Mouse (Mus musculus): ENCODE measurements around the gene Ryr3. TPM values are rescaled to one million over a fixed set of nuclear protein-coding genes. Genes with fewer than 3 reads are reported as not detected.

Gene Ryr3
- total and polyA plus RNA-seq, 3 experiments: 0.33 TPM; not detected in 2

DNA sequence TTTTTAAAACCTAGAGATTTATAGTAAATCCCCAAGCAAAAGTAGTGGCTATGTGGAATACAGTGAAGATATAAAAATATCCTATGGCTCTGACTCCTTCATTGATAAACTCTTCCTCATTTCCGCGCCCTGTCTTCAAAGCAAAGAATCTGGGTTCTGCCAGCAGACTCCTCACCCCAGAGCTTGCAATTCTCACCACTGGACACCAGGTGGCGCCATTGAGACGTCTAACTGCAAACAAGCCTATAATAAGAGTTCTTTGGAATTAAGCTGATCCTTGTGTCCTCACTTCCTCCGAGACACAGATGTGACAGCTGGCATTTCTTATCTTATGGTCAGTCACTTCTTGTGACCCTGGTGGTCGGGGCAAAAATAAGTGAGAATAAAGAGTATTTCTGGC lies 442.1 kb downstream of the Ryr3 start:
- Histone ChIP-seq H3K4me3 (ENCODE audit: low read depth, low read length) (no peak overlapping the region), H3K27me3 (ENCODE audit: insufficient read depth, low read length) (0 out of 2 replicates have a peak, but pooled peaks cover 2% of the 10 kb centered on the region), H3K9me3 (replicated peaks) (no peaks in the 10 kb centered on the region), H3K36me3 (replicated peaks) (no peaks in the 10 kb centered on the region), H3K4me1 (ENCODE audit: insufficient read depth, low read depth, low read length) (no peaks in the 10 kb centered on the region)
- TF ChIP-seq CTCF (IDR thresholded peaks at IDR 0.05; ENCODE audit: low read depth, low read length) (peak; percentile 73), TAL1 (conservative IDR thresholded peaks at IDR 0.05; ENCODE audit: low read depth, low read length) (no peak)
- DNase-seq (ENCODE audit: low spot score): peak; percentile 51
- ATAC-seq (ENCODE audit: extremely low read depth, insufficient number of reproducible peaks, low FRiP score, poor library complexity, severe bottlenecking): peak; percentile 63; the same call in 1 of the 2 replicates

DNA sequence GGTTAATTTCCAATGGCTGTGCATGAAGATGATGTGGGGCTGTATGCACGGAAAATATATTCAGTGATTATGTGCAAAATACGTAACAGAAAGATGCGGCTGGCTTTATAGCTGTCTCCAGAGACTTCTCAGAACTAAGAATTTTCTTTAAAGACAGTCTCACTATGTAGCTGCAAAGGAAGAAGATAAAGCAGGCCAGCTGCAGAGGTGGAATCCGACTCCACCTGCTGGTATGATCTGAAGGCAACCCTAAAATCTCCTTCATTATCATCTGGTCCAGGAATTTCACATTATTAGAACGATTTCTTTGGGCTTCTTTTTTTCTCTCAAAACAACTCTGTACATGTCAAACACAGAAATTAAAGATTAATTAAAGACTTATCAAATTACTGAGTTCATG lies 449.2 kb downstream of the Ryr3 start:
- no peaks in the 10 kb centered on the region for H3K9me3 ChIP-seq (replicated peaks)
- DNase-seq (ENCODE audit: low spot score): no peak
- no peaks in the 10 kb centered on the region for H3K36me3 ChIP-seq (replicated peaks)
- TF ChIP-seq CTCF (IDR thresholded peaks at IDR 0.05; ENCODE audit: low read depth, low read length) (no peak), GATA2 (IDR thresholded peaks at IDR 0.05; ENCODE audit: borderline replicate concordance, low read depth, low read length) (no peak), GATA1 (IDR thresholded peaks at IDR 0.05; ENCODE audit: borderline replicate concordance, low read length) (no peak), TAL1 (conservative IDR thresholded peaks at IDR 0.05; ENCODE audit: low read depth, low read length) (no peak), POLR2AphosphoS5 (IDR thresholded peaks at IDR 0.05; ENCODE audit: insufficient replicate concordance, low read depth, low read length) (no peak)
- H3K4me3 ChIP-seq (ENCODE audit: low read depth, low read length): no peak overlapping the region
- H3K27me3 ChIP-seq (ENCODE audit: insufficient read depth, low read length): peaks cover 3% of the 10 kb centered on the region; the same call in 1 of the 2 replicates
- H3K4me1 ChIP-seq (ENCODE audit: insufficient read depth, low read depth, low read length): no peaks in the 10 kb centered on the region
- no peak for ATAC-seq (ENCODE audit: extremely low read depth, insufficient number of reproducible peaks, low FRiP score, poor library complexity, severe bottlenecking)

DNA sequence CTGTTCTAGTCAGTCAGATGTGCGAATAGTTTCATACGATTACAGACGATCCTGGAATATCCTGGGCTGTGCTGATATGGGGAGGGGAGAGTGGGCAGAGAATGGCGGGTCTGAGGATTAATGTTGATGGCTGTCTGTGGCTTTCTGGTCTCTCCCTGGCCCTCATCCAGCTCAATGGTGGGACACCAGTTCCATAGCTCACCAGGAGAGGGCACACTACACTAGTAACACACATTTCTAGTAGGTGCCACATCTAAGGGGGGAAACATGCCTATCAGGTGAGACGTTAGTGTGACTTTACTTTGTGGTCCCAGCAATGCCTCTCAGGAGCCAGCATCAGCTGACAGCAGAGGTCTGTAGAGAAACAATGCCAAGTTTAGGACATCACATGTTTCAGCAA lies 451.9 kb downstream of the Ryr3 start:
- DNase-seq (ENCODE audit: low spot score) (peak; percentile 5), ATAC-seq (ENCODE audit: extremely low read depth, insufficient number of reproducible peaks, low FRiP score, poor library complexity, severe bottlenecking) (peak; percentile 57; the same call in 1 of the 2 replicates)

DNA sequence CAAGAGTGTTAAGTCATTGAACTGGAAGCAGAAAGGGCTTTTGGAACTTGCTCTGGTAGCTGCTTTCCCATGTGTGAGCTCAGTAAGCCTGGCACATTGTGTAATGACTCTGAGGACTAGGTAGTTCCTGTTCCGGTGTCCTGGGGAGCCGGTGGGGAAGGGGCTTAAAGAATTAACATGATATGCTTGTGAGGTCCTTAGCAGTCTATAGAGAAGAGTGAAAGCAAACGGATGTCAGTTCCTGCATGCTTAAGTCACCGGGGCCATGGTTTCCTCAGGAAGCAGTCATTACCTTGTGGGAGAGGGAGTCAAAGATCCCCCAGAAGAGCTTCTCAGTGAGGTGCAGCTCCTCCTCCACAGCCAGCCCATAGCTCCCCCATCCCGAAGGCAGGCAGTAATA lies 452.6 kb downstream of the Ryr3 start:
- peaks cover 3% of the 10 kb centered on the region; the same call in 1 of the 2 replicates for H3K27me3 ChIP-seq (ENCODE audit: insufficient read depth, low read length)
- no peak for TF ChIP-seq POLR2AphosphoS5 (IDR thresholded peaks at IDR 0.05; ENCODE audit: insufficient replicate concordance, low read depth, low read length)
- no peak for TF ChIP-seq CTCF (IDR thresholded peaks at IDR 0.05; ENCODE audit: low read depth, low read length)
- TF ChIP-seq GATA1 (IDR thresholded peaks at IDR 0.05; ENCODE audit: borderline replicate concordance, low read length): no peak
- no peak for TF ChIP-seq GATA2 (IDR thresholded peaks at IDR 0.05; ENCODE audit: borderline replicate concordance, low read depth, low read length)
- TF ChIP-seq TAL1 (conservative IDR thresholded peaks at IDR 0.05; ENCODE audit: low read depth, low read length): no peak
- H3K4me3 ChIP-seq (ENCODE audit: low read depth, low read length): no peak overlapping the region
- DNase-seq (ENCODE audit: low spot score): no peak
- no peaks in the 10 kb centered on the region for H3K9me3 ChIP-seq (replicated peaks)
- H3K4me1 ChIP-seq (ENCODE audit: insufficient read depth, low read depth, low read length): no peaks in the 10 kb centered on the region
- no peak for ATAC-seq (ENCODE audit: extremely low read depth, insufficient number of reproducible peaks, low FRiP score, poor library complexity, severe bottlenecking)
- H3K36me3 ChIP-seq (replicated peaks): no peaks in the 10 kb centered on the region

More for the DNA sequence above, 451.9 kb downstream of the Ryr3 start:
- no peak overlapping the region for H3K4me3 ChIP-seq (ENCODE audit: low read depth, low read length)
- no peaks in the 10 kb centered on the region for H3K36me3 ChIP-seq (replicated peaks)
- peaks cover 3% of the 10 kb centered on the region; the same call in 1 of the 2 replicates for H3K27me3 ChIP-seq (ENCODE audit: insufficient read depth, low read length)
- H3K4me1 ChIP-seq (ENCODE audit: insufficient read depth, low read depth, low read length): no peaks in the 10 kb centered on the region
- H3K9me3 ChIP-seq (replicated peaks): no peaks in the 10 kb centered on the region
- peak; percentile 28; the same call in 1 of the 2 replicates for TF ChIP-seq CTCF (IDR thresholded peaks at IDR 0.05; ENCODE audit: low read depth, low read length)
- no peak for TF ChIP-seq GATA2 (IDR thresholded peaks at IDR 0.05; ENCODE audit: borderline replicate concordance, low read depth, low read length)

DNA sequence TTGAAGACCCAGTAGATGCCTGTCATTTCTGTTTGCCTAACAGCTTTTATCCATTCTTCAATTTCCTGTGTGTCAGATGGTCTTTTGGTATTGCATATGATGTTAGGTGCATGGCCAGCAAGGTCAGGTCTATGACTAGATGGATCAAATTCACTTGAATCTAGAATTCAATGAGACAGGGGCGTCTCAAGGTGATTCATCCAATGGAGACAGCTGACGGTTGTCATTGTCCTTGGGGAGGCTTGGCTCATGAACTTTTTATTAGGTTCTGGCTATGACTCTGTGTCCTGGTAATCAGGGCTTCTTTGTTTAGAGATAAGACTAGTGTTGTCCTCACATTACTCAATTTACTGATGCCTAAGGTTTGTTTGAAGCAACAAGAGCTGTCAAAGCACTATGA lies 454.9 kb downstream of the Ryr3 start:
- no peak overlapping the region for H3K4me3 ChIP-seq (ENCODE audit: low read depth, low read length)
- no peak for TF ChIP-seq POLR2AphosphoS5 (IDR thresholded peaks at IDR 0.05; ENCODE audit: insufficient replicate concordance, low read depth, low read length)
- TF ChIP-seq GATA1 (IDR thresholded peaks at IDR 0.05; ENCODE audit: borderline replicate concordance, low read length): no peak
- no peak for TF ChIP-seq TAL1 (conservative IDR thresholded peaks at IDR 0.05; ENCODE audit: low read depth, low read length)
- TF ChIP-seq CTCF (IDR thresholded peaks at IDR 0.05; ENCODE audit: low read depth, low read length): no peak
- TF ChIP-seq GATA2 (IDR thresholded peaks at IDR 0.05; ENCODE audit: borderline replicate concordance, low read depth, low read length): no peak
- H3K9me3 ChIP-seq (replicated peaks): no peaks in the 10 kb centered on the region
- H3K4me1 ChIP-seq (ENCODE audit: insufficient read depth, low read depth, low read length): no peaks in the 10 kb centered on the region
- no peak for DNase-seq (ENCODE audit: low spot score)
- H3K27me3 ChIP-seq (ENCODE audit: insufficient read depth, low read length): no peaks in the 10 kb centered on the region; the same call in 1 of the 2 replicates
- ATAC-seq (ENCODE audit: extremely low read depth, insufficient number of reproducible peaks, low FRiP score, poor library complexity, severe bottlenecking): no peak
- H3K36me3 ChIP-seq (replicated peaks): no peaks in the 10 kb centered on the region

DNA sequence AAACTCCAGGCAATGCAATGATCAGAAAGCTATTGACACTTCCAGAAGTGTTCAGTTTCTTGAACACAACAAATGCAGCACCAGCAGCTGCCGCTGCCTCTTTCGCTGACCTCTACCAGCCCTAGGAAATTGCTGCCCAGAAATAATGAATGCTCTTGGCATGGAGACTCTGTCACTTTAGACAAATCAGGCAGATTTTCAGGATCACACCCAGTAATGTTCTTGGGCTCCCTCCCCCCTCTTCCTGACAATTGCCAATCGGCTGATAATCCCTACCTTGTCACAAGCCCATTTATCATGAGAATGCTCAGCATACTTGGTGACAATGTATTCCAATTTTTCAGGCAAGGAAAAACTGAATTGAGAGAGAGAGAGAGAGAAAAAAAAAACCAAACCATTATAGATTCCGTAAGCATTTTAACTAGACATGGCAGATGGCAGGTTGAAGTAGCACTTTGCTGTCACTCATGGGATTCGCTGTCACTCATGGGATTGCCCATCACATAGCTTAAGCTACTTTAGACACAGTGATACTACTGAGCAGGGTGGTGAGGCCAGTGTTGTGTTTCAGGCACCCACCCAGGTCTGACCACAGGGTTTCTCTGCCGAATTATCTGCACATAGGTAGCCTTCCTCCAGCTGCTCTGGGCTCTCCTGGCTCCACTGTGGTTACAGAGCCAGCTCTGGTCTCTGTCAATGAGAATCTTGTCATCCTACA lies 455.5 kb downstream of the Ryr3 start:
- TF ChIP-seq POLR2AphosphoS5 (IDR thresholded peaks at IDR 0.05; ENCODE audit: insufficient replicate concordance, low read depth, low read length): no peak
- no peak for TF ChIP-seq TAL1 (conservative IDR thresholded peaks at IDR 0.05; ENCODE audit: low read depth, low read length)
- TF ChIP-seq CTCF (IDR thresholded peaks at IDR 0.05; ENCODE audit: low read depth, low read length): no peak
- no peak for TF ChIP-seq GATA1 (IDR thresholded peaks at IDR 0.05; ENCODE audit: borderline replicate concordance, low read length)
- no peak for TF ChIP-seq GATA2 (IDR thresholded peaks at IDR 0.05; ENCODE audit: borderline replicate concordance, low read depth, low read length)
- no peaks in the 10 kb centered on the region for H3K36me3 ChIP-seq (replicated peaks)
- ATAC-seq (ENCODE audit: extremely low read depth, insufficient number of reproducible peaks, low FRiP score, poor library complexity, severe bottlenecking): no peak
- no peak overlapping the region for H3K4me3 ChIP-seq (ENCODE audit: low read depth, low read length)
- no peaks in the 10 kb centered on the region; the same call in 1 of the 2 replicates for H3K27me3 ChIP-seq (ENCODE audit: insufficient read depth, low read length)
- DNase-seq (ENCODE audit: low spot score): no peak
- no peaks in the 10 kb centered on the region for H3K4me1 ChIP-seq (ENCODE audit: insufficient read depth, low read depth, low read length)
- H3K9me3 ChIP-seq (replicated peaks): no peaks in the 10 kb centered on the region

All from G1E (cell line).